8 mouse cellular contexts compared by ENCODE assay signal in genomic region chr19:45782315-45783001, GRCm38 (mm10). TPM values are rescaled to one million over a fixed set of nuclear protein-coding genes. Genes with fewer than 3 reads are reported as not detected.
DNase-seq lines count a peak whose midpoint lies in the region; ATAC-seq and TF ChIP-seq lines count a peak whose summit lies in the region.

No protein-coding gene starts in this region.

- ATAC-seq in CD4-positive, CD25-positive, alpha-beta regulatory T cell, adult 4 months: no peak
- peak; percentile 61 for ATAC-seq in midbrain, embryonic 11.5 days (ENCODE audit: low FRiP score)

- H3K9ac ChIP-seq in midbrain, embryonic 11.5 days (ENCODE audit: low read length): peak overlapping the region; percentile 98

- H3K4me1 ChIP-seq in midbrain, embryonic 11.5 days (ENCODE audit: control insufficient read depth, insufficient read depth, low read length): peaks cover 17% of the 10 kb centered on the region
- peaks cover 8% of the 10 kb centered on the region for H3K4me1 ChIP-seq in small intestine, adult 2 months (ENCODE audit: control insufficient read depth, insufficient read depth, insufficient read length, low read length)

- H3K27ac ChIP-seq in midbrain, embryonic 11.5 days (ENCODE audit: low read depth, low read length): peak overlapping the region; percentile 98
- H3K27ac ChIP-seq in small intestine, adult 2 months (ENCODE audit: insufficient read depth, low read depth, low read length): peak overlapping the region; percentile 91

- H3K4me2 ChIP-seq in midbrain, embryonic 11.5 days: peak overlapping the region; percentile 76

- TF ChIP-seq CTCF in small intestine, adult 2 months (IDR thresholded peaks at IDR 0.05; ENCODE audit: extremely low read depth, insufficient read length, insufficient replicate concordance, low read depth, low read length): no peak

- WGBS in midbrain, embryonic 11.5 days: under 1% methylated on average over 33 of the region's 36 CpGs
- under 1% methylated on average over 36 of the region's 36 CpGs for WGBS in small intestine, adult 2 months

- DNase-seq in CD4-positive, CD25-positive, alpha-beta regulatory T cell, adult 2 months (ENCODE audit: low read depth, low spot score): peak; percentile 69
- peak; percentile 80 for DNase-seq in embryo, embryonic 9.5 days (ENCODE audit: extremely low spot score)
- peak; percentile 98 for DNase-seq in heart, adult 11 months
- peak; percentile 76 for DNase-seq in kidney, adult 11 months
- DNase-seq in left cerebral cortex, postnatal 4 days: peak; percentile 82
- no peak for DNase-seq in midbrain, embryonic 11.5 days (ENCODE audit: low spot score, missing footprints)

- intact Hi-C loops in left cerebral cortex, postnatal 4 days (cut with DNase I): no loop called here

- no peak for TF ChIP-seq POLR2A in small intestine, adult 2 months (IDR thresholded peaks at IDR 0.05; ENCODE audit: low read depth, low read length)

- H3K36me3 ChIP-seq in midbrain, embryonic 11.5 days (ENCODE audit: control insufficient read depth, insufficient read depth, low read length): no peaks in the 10 kb centered on the region; the same call in 1 of the 2 replicates
- peaks cover 17% of the 10 kb centered on the region for H3K36me3 ChIP-seq in small intestine, adult 2 months (ENCODE audit: control insufficient read depth, insufficient read depth, low read length)

- peak overlapping the region; percentile 100 for H3K4me3 ChIP-seq in midbrain, embryonic 11.5 days (ENCODE audit: low read depth, low read length)
- peak overlapping the region; percentile 96 for H3K4me3 ChIP-seq in small intestine, adult 2 months (ENCODE audit: low read depth, low read length)

- no peaks in the 10 kb centered on the region for H3K27me3 ChIP-seq in midbrain, embryonic 11.5 days (ENCODE audit: control insufficient read depth, insufficient read depth, low read length)
- H3K27me3 ChIP-seq in small intestine, adult 2 months (ENCODE audit: control insufficient read depth, insufficient read depth, low read length): no peaks in the 10 kb centered on the region

- no peaks in the 10 kb centered on the region for H3K9me3 ChIP-seq in midbrain, embryonic 11.5 days (ENCODE audit: control insufficient read depth, low read length)

RNA-seq across cellular contexts. Expression of gene Mgea5, which starts 1.2 kb away (rescaled TPM):
- 100 to 1,000 TPM; 191 to 247 TPM for polyA plus RNA-seq in CD4-positive, CD25-positive, alpha-beta regulatory T cell, adult 4 months (2017; shearing (Covaris generic))
- 100 to 1,000 TPM; 207 to 210 TPM for total RNA-seq in left cerebral cortex, postnatal 4 days (2021)
- 68.8 and 78.9 TPM in 2 replicates for polyA plus RNA-seq in midbrain, embryonic 11.5 days (2014; fragmentation: Nextera tagmentation; extraction: Ambion mirVana)
- polyA plus RNA-seq in small intestine, adult 2 months (2012; rRNA removed): 3.4 and 8.3 TPM in 2 replicates

RNA-seq across cellular contexts. Expression of gene Npm3, which starts 33.1 kb away (rescaled TPM):
- 10 to 100 TPM; 11.9 to 37.1 TPM for polyA plus RNA-seq in CD4-positive, CD25-positive, alpha-beta regulatory T cell, adult 4 months (2017; shearing (Covaris generic))
- total RNA-seq in left cerebral cortex, postnatal 4 days (2021): 10 to 100 TPM; 26.3 to 31.6 TPM
- 9.3 and 10.4 TPM in 2 replicates for polyA plus RNA-seq in midbrain, embryonic 11.5 days (2014; fragmentation: Nextera tagmentation; extraction: Ambion mirVana)
- polyA plus RNA-seq in small intestine, adult 2 months (2012; rRNA removed): 12.9 and 24.5 TPM in 2 replicates

RNA-seq across cellular contexts. Expression of gene Kcnip2, which starts 33.4 kb away (rescaled TPM):
- 10 to 100 TPM; 17.3 to 17.4 TPM for polyA plus RNA-seq in CD4-positive, CD25-positive, alpha-beta regulatory T cell, adult 4 months (2017; shearing (Covaris generic))
- 10 to 100 TPM; 61.2 to 67.7 TPM for total RNA-seq in left cerebral cortex, postnatal 4 days (2021)
- polyA plus RNA-seq in midbrain, embryonic 11.5 days (2014; fragmentation: Nextera tagmentation; extraction: Ambion mirVana): 0.66 and 1.0 TPM in 2 replicates
- 5.9 and 6.5 TPM in 2 replicates for polyA plus RNA-seq in small intestine, adult 2 months (2012; rRNA removed)

RNA-seq across cellular contexts. Expression of gene Fgf8, which starts 39.7 kb away (rescaled TPM):
- polyA plus RNA-seq in CD4-positive, CD25-positive, alpha-beta regulatory T cell, adult 4 months (2017; shearing (Covaris generic)): not detected
- total RNA-seq in left cerebral cortex, postnatal 4 days (2021): not detected
- polyA plus RNA-seq in midbrain, embryonic 11.5 days (2014; fragmentation: Nextera tagmentation; extraction: Ambion mirVana): 8.5 and 11.4 TPM in 2 replicates
- polyA plus RNA-seq in small intestine, adult 2 months (2012; rRNA removed): not detected in 2 replicates
